Mouse (Mus musculus) hindbrain, postnatal 0 days (tissue): Measurements from ENCODE around the gene D230025D16Rik. TPM values are rescaled to one million over a fixed set of nuclear protein-coding genes. Genes with fewer than 3 reads are reported as not detected.

Source experiments
- ATAC-seq: fragments of 200-750 bp; cut with Nextera tagmentation; 2 replicates; pipeline ENCODE4 v1.8.0; 2017; ENCODE audit warnings: mild to moderate bottlenecking, moderate TSS enrichment, moderate library complexity
- DNase-seq: peaks from one replicate; pipeline ENCODE4 v3.0.0-alpha.2; 2015; ENCODE audit warnings: low spot score
- H3K27ac ChIP-seq: fragments of 300-500 bp; sonication (generic); 2 replicates; pipeline ENCODE4 v1.5.1; 2014; ENCODE audit warnings: mild to moderate bottlenecking
- H3K27me3 ChIP-seq: fragments of 300-500 bp; sonication (generic); 2 replicates; pipeline ENCODE4 v1.6.1; 2014; ENCODE audit warnings: low read length, mixed read lengths; ENCODE audit not compliant: insufficient read depth
- H3K36me3 ChIP-seq: fragments of 300-500 bp; sonication (generic); 2 replicates; pipeline ENCODE4 v1.6.1; 2014; ENCODE audit warnings: low read length, mixed read lengths; ENCODE audit not compliant: insufficient read depth
- H3K4me1 ChIP-seq: fragments of 300-500 bp; sonication (generic); 2 replicates; pipeline ENCODE4 v1.6.1; 2014; ENCODE audit warnings: antibody characterized with exemption, low read length, mixed read lengths; ENCODE audit not compliant: insufficient read depth
- H3K4me2 ChIP-seq: fragments of 300-500 bp; sonication (generic); 2 replicates; pipeline ENCODE4 v1.6.1; 2014; ENCODE audit warnings: low read depth, mild to moderate bottlenecking, low read length, moderate library complexity, mixed read lengths
- H3K4me3 ChIP-seq: fragments of 300-500 bp; sonication (generic); 2 replicates; pipeline ENCODE4 v1.5.1; 2014; ENCODE audit warnings: low read length
- H3K9ac ChIP-seq: fragments of 300-500 bp; sonication (generic); replicated peaks from 2 replicates; pipeline ENCODE4 v1.6.1; 2014; ENCODE audit warnings: mild to moderate bottlenecking, low read length, moderate library complexity, mixed read lengths
- H3K9me3 ChIP-seq: fragments of 300-500 bp; sonication (generic); 2 replicates; pipeline ENCODE4 v1.6.1; 2016; ENCODE audit warnings: low read length, mixed read lengths
- CTCF ChIP-seq: IDR thresholded peaks from 2 replicates; pipeline ENCODE4 v1.5.1; 2016; ENCODE audit warnings: antibody characterized with exemption, control low read depth, low read depth
- WGBS: fragments of 180-500 bp; shearing (Covaris S2); extraction: QIAGEN DNeasy Blood & Tissue Kit; methylation state at CpG from one replicate; pipeline ENCODE4 v1.1.7; 2014; 5-methylcytosine and 5-hydroxymethylcytosine counted together
- polyA plus RNA-seq: library from polyadenylated mRNA; unstranded; fragments of >200 nt; fragmentation: Nextera tagmentation; extraction: Ambion mirVana; gene quantifications from 2 replicates; pipeline ENCODE4 v1.2.1, GENCODE M21; 2015
- total RNA-seq: library from RNA; depleted of rRNA; stranded (reverse); fragments of >200 nt; gene quantifications from 2 replicates; pipeline ENCODE4 v1.2.3, GENCODE M21; 2014

The D230025D16Rik gene
- total and polyA plus RNA-seq, 2 experiments from 2014 or later: 22.1 to 39.5 TPM

DNA sequence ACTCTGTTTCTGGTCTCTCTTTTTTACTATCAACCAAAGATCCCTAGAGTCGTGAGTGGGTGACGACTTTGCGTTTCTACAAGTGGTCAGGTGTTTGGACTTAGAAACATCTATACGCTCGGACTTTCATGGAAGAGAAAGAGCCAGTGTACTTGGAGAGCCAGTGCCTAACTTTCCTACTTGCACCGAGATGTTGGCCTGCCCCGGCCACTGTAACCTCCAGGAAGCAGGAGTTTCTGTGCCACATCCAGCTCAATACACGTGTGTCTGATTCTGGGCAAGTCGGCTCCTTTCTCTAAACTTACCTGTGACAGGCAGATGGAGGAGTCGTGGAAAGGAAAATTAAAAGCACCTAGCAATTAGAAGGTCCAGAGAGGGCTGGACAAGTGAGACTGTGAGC lies 50.9 kb downstream of the D230025D16Rik start, which contains the start of gene Nol3:
Gene Nol3 (plus strand): TSS at position 301 of the 400 bp plus-strand sequence.
- Histone ChIP-seq H3K4me3 (peak within 1 kb of the TSS; percentile 48), H3K9ac (peak within 1 kb of the TSS; percentile 40; the same call in 1 of the 2 replicates), H3K4me1 (peaks cover 5% of the 10 kb centered on the region; the same call in 1 of the 2 replicates), H3K9me3 (no peaks in the 10 kb centered on the region), H3K36me3 (no peaks in the 10 kb centered on the region), H3K27ac (peak within 1 kb of the TSS; percentile 15; the same call in 1 of the 2 replicates), H3K4me2 (peak within 1 kb of the TSS; percentile 83), H3K27me3 (peaks cover 24% of the 10 kb centered on the region)
- TF ChIP-seq CTCF: no peak
- 6% methylated on average over 10 of the region's 10 CpGs for WGBS
- ATAC-seq (no peak), DNase-seq (no peak)

DNA sequence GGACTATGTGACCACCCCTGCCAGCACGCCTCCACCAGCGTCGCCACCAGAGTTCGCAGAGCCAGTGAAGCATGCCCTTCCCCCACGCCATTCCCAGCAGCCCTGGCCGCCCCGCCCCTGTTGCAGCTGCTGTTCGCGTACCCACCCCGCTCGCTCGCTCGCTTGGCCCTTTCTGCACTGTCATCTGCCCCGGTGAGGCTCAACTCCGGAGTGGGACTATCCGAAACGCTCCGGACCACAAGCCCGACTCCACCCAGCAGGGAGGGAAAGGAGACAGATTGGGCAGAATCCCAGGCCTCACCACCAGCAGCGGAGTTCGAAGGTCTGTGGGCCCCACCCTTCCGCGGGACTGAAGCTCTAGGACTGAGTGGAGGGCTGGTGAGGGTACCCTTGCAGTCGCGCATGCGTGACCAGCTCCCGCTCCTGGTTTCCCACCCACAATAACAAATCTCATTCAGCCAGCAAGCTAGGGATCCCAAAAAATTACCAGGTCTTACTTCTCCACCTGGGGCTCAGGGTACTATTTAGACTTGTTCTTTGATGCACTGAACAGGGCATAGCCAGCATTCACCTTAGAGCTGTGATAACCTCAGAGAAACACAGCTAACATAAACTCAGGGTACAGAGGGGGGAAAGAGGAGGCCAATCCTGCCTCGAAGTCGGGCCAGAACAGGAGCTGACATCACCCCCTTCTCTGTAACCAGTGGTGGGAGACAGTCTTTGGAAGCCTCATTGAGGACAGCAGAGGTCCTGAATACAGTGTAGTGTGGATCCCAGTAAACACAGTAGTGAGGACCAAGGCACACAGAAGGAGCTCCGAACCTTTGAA lies 51.6 kb downstream of the D230025D16Rik start:
- H3K4me2 ChIP-seq: peak overlapping the region; percentile 83
- H3K4me1 ChIP-seq: peaks cover 5% of the 10 kb centered on the region; the same call in 1 of the 2 replicates
- peak overlapping the region; percentile 48 for H3K4me3 ChIP-seq
- DNase-seq (peak; percentile 63), ATAC-seq (peak; percentile 66)
- peak overlapping the region; percentile 40; the same call in 1 of the 2 replicates for H3K9ac ChIP-seq
- H3K9me3 ChIP-seq: no peaks in the 10 kb centered on the region
- H3K27ac ChIP-seq: peak overlapping the region; percentile 15; the same call in 1 of the 2 replicates
- H3K36me3 ChIP-seq: no peaks in the 10 kb centered on the region
- peak; percentile 10; the same call in 1 of the 2 replicates for TF ChIP-seq CTCF
- H3K27me3 ChIP-seq: peaks cover 18% of the 10 kb centered on the region
- WGBS: 2% methylated on average over 30 of the region's 30 CpGs

DNA sequence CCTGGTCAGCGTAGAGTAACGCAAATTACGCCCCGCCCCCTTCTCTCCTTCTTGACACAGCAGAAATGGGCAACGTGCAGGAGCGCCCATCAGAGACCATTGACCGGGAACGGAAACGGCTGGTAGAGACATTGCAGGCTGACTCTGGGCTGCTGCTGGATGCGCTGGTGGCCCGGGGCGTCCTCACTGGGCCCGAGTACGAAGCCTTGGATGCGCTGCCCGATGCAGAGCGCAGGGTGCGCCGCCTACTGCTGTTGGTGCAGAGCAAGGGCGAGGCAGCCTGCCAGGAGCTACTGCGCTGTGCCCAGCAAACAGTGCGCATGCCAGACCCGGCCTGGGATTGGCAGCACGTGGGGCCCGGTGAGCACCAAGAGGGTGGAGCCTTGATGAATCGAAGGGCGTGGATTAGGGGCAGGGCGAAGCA lies 54.0 kb downstream of the D230025D16Rik start:
- Histone ChIP-seq H3K4me2 (peak overlapping the region; percentile 43), H3K9me3 (no peaks in the 10 kb centered on the region), H3K9ac (0 out of 2 replicates have a peak overlapping the region, but pooled peaks have one; percentile 22), H3K27ac (no peak overlapping the region), H3K4me1 (peaks cover 5% of the 10 kb centered on the region; the same call in 1 of the 2 replicates), H3K36me3 (no peaks in the 10 kb centered on the region), H3K4me3 (peak overlapping the region; percentile 19; the same call in 1 of the 2 replicates), H3K27me3 (peaks cover 5% of the 10 kb centered on the region)
- TF ChIP-seq CTCF: peak; percentile 54
- ATAC-seq: peak; percentile 67
- WGBS: 5% methylated on average over 28 of the region's 28 CpGs
- DNase-seq: peak; percentile 84

DNA sequence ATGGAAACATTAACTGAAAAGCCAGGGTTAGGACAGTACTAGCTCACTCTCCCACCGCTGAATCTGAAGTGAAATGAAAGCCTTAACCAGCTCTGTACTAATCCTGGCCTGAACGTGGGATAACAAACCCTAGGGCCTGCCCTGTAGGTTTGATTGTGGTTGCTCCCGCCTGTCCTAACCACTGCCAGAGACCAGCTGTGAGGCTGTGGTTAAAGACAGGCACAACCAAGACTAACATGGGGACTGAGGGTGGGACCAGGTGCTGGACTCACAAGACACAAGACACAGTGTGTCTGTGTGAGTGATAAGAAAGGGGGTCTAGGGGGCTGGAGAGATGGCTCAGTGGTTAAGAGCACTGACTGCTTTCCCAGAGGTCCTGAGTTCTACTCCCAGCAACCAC lies 55.6 kb downstream of the D230025D16Rik start:
- H3K27me3 ChIP-seq: peaks cover 5% of the 10 kb centered on the region; the same call in 1 of the 2 replicates
- no peak for TF ChIP-seq CTCF
- H3K4me3 ChIP-seq: no peak overlapping the region
- ATAC-seq (no peak), DNase-seq (no peak)
- H3K9ac ChIP-seq: no peak overlapping the region
- H3K9me3 ChIP-seq: no peaks in the 10 kb centered on the region
- H3K4me2 ChIP-seq: no peak overlapping the region
- no peak overlapping the region for H3K27ac ChIP-seq
- peaks cover 7% of the 10 kb centered on the region; the same call in 1 of the 2 replicates for H3K4me1 ChIP-seq
- no peaks in the 10 kb centered on the region for H3K36me3 ChIP-seq
- 68% methylated on average over 3 of the region's 3 CpGs for WGBS

DNA sequence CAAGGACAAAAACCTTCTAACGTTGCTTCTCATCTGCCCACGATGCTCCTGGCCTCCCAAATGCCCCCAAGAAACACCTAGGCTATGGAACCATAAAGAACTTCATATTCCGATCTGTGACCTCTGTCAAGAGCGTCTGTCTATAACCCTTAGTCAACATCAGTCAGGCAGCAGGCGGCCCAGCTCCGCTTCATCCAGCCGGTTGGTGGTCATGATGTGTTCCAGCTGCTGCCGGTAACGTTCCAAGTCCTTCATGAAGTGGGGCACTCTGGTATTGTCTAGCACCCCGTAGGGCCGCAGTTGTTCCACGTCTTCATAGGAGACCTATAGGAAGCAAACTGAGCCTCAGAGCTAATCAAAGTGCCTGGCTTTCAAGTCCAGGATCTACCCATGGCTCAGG lies 56.9 kb downstream of the D230025D16Rik start:
- Histone ChIP-seq H3K4me3 (no peak overlapping the region), H3K4me1 (peaks cover 17% of the 10 kb centered on the region), H3K9me3 (no peaks in the 10 kb centered on the region), H3K9ac (no peak overlapping the region), H3K27ac (no peak overlapping the region), H3K27me3 (peaks cover 2% of the 10 kb centered on the region; the same call in 1 of the 2 replicates), H3K36me3 (no peaks in the 10 kb centered on the region), H3K4me2 (no peak overlapping the region)
- ATAC-seq (no peak), DNase-seq (no peak)
- whole genome bisulfite sequencing: 86% methylated on average over 12 of the region's 12 CpGs
- TF ChIP-seq CTCF: no peak

DNA sequence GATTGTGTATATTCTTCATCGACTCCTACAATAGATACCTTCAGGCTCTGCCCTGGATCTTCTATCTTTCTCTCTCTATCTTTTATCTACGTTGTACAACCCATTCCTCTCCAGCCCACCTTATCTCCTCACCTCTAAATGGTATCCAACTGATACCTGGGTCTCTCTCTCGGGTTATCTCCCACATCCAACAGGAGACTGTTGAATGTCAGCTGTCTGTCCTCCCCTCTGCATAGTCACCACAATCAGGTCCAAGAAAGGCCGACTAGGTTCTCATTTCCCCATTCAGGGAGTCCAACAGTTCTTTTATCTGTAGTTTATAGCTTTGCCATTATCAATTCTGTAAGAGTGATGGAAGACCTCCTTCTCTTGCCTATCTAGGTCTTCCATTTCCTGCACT lies 57.3 kb downstream of the D230025D16Rik start:
- TF ChIP-seq CTCF: no peak
- ATAC-seq: no peak
- no peaks in the 10 kb centered on the region for H3K36me3 ChIP-seq

More for the DNA sequence above, 57.3 kb downstream of the D230025D16Rik start:
- no peak overlapping the region for H3K9ac ChIP-seq
- H3K4me3 ChIP-seq: no peak overlapping the region
- WGBS: 92% methylated on average over 4 of the region's 4 CpGs
- no peak overlapping the region for H3K27ac ChIP-seq
- peaks cover 17% of the 10 kb centered on the region for H3K4me1 ChIP-seq
- no peak for DNase-seq
- H3K4me2 ChIP-seq: no peak overlapping the region
- no peaks in the 10 kb centered on the region for H3K9me3 ChIP-seq
- no peaks in the 10 kb centered on the region for H3K27me3 ChIP-seq
